Mouse (Mus musculus) hindbrain, embryonic 13.5 days (tissue): ENCODE measurements around the gene Cldn24. TPM values are rescaled to one million over a fixed set of nuclear protein-coding genes. Genes with fewer than 3 reads are reported as not detected.

ENCODE experiments used
- ATAC-seq: fragments of 200-750 bp; cut with Nextera tagmentation; 2 replicates; pipeline ENCODE4 v1.8.0; 2017; ENCODE audit warnings: moderate TSS enrichment; ENCODE audit not compliant: low FRiP score
- H3K27ac ChIP-seq: fragments of 300-500 bp; sonication (generic); 2 replicates; pipeline ENCODE4 v1.5.1; 2015; ENCODE audit warnings: inconsistent platforms, mild to moderate bottlenecking, moderate library complexity
- H3K27me3 ChIP-seq: fragments of 300-500 bp; sonication (generic); 2 replicates; pipeline ENCODE4 v1.6.1; 2015; ENCODE audit warnings: mild to moderate bottlenecking, inconsistent platforms
- H3K36me3 ChIP-seq: fragments of 300-500 bp; sonication (generic); 2 replicates; pipeline ENCODE4 v1.6.1; 2015; ENCODE audit warnings: mild to moderate bottlenecking, inconsistent platforms
- H3K4me1 ChIP-seq: fragments of 300-500 bp; sonication (generic); replicated peaks from 2 replicates; pipeline ENCODE4 v1.6.1; 2015; ENCODE audit warnings: inconsistent platforms
- H3K4me2 ChIP-seq: fragments of 300-500 bp; sonication (generic); 2 replicates; pipeline ENCODE4 v1.6.1; 2015; ENCODE audit warnings: inconsistent platforms, mild to moderate bottlenecking, moderate library complexity
- H3K4me3 ChIP-seq: fragments of 300-500 bp; sonication (generic); 2 replicates; pipeline ENCODE4 v1.5.1; 2015; ENCODE audit warnings: mild to moderate bottlenecking, inconsistent platforms
- H3K9ac ChIP-seq: fragments of 300-500 bp; sonication (generic); 2 replicates; pipeline ENCODE4 v1.6.1; 2015; ENCODE audit warnings: mild to moderate bottlenecking, inconsistent platforms
- H3K9me3 ChIP-seq: fragments of 300-500 bp; sonication (generic); 2 replicates; pipeline ENCODE4 v1.6.1; 2016; ENCODE audit warnings: inconsistent platforms
- WGBS: fragments of 180-500 bp; shearing (Covaris S2); methylation state at CpG from one replicate; pipeline ENCODE4 v1.1.7; 2015; 5-methylcytosine and 5-hydroxymethylcytosine counted together
- polyA plus RNA-seq: library from polyadenylated mRNA; unstranded; fragments of >200 nt; fragmentation: Nextera tagmentation; extraction: Ambion mirVana; gene quantifications from 2 replicates; pipeline ENCODE4 v1.2.1, GENCODE M21; 2015

Cldn24 gene
- polyA plus RNA-seq, 1 experiment from 2014 or later = not detected

DNA sequence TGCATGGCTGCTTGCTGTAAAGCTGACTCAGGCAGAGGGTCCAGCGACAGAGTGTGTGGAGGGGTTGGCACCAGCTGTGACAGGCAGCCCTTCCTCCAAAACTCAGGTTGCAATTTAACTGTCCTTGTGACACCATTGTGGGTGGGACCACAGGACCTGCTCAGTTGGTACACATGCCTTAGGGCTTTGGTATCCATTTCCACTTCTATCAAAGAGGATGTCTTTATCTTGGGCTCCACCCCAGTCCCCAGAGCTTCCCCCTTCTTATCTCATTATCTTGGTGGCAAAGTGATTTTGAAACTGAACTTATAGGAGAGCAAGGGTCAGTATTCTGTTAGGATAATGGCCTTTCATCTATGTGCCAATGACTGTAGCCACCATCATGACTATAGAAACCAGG is 12.0 kb downstream of the Cldn24 start:
- Histone ChIP-seq H3K27ac (no peak overlapping the region), H3K4me3 (no peak overlapping the region), H3K4me2 (no peak overlapping the region), H3K4me1 (no peaks in the 10 kb centered on the region), H3K36me3 (peaks cover 13% of the 10 kb centered on the region), H3K9ac (no peak overlapping the region), H3K9me3 (no peaks in the 10 kb centered on the region), H3K27me3 (no peaks in the 10 kb centered on the region)
- 74% methylated on average over 1 of the region's 1 CpGs for WGBS
- no peak for ATAC-seq

DNA sequence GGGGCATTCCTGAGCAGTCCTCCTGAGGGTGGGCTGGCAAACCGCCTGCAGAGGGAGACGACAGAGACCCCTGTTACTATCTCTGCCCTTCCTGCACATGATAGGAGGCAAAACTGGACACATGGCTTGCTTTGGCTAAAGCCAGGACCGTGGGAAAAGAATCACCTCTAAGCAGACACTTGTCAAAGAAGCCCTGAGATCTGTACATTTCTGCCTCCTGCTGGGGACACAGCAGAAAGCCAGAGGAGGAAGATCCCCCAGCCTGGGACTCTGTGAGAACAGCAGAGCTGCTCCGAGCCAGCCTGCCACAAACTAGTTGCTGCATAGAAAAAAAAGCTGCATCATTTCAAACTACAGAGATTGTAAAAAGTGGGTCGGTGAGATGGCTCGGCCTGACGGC is 21.1 kb downstream of the Cldn24 start:
- WGBS = 84% methylated on average over 7 of the region's 7 CpGs
- H3K27ac ChIP-seq = no peak overlapping the region
- no peaks in the 10 kb centered on the region for H3K27me3 ChIP-seq
- no peak overlapping the region for H3K4me2 ChIP-seq
- H3K4me3 ChIP-seq = no peak overlapping the region
- peaks cover 52% of the 10 kb centered on the region for H3K36me3 ChIP-seq
- no peaks in the 10 kb centered on the region for H3K9me3 ChIP-seq
- H3K4me1 ChIP-seq = no peaks in the 10 kb centered on the region
- ATAC-seq = no peak
- no peak overlapping the region for H3K9ac ChIP-seq

DNA sequence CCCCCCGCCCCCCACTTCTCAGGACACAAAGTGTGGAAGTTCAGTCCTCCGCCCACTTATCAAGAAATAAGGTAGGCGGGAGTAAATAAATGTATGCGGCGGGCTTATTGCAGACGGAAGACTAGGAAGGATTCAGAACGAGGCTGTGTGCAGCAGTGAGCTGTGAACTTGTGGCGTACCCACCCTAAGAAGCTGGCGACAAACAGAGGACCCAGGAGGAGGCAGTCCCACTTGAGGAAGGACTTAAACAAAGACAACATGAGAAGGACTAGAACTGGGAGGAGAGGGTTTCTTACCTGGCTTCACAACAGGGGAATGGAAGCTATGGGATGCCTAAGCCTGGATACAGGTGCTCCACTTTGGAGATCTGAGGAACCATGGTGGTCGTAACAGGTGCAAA is 21.7 kb downstream of the Cldn24 start:
- Histone ChIP-seq H3K4me2 (no peak overlapping the region), H3K27me3 (no peaks in the 10 kb centered on the region), H3K4me3 (no peak overlapping the region), H3K36me3 (peaks cover 58% of the 10 kb centered on the region), H3K9ac (no peak overlapping the region), H3K27ac (no peak overlapping the region), H3K4me1 (no peaks in the 10 kb centered on the region), H3K9me3 (no peaks in the 10 kb centered on the region)
- no peak for ATAC-seq
- WGBS = 95% methylated on average over 10 of the region's 10 CpGs

DNA sequence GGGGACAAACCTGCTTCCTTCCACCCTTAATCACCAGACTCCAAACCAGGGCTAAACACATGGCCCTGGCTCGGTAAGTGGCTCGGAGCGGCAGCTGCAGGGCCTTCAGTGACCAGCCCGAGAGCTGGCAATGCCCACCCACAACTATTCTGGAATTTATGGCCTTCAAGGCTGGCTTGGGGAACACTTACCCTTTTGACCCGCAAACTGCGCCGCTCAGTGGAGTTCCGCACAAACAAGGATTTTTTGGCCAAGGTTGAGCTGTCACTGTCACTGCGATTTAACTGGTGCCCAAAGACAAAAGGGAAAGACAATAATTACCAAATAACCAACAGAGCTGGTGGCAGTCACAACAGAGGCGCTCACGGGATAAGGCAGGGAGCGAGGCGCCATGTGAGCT is 24.0 kb downstream of the Cldn24 start:
- no peak for ATAC-seq
- Histone ChIP-seq H3K9ac (no peak overlapping the region), H3K9me3 (no peaks in the 10 kb centered on the region), H3K36me3 (peaks cover 59% of the 10 kb centered on the region), H3K4me2 (no peak overlapping the region), H3K4me3 (no peak overlapping the region), H3K27me3 (no peaks in the 10 kb centered on the region), H3K4me1 (no peaks in the 10 kb centered on the region), H3K27ac (no peak overlapping the region)
- 70% methylated on average over 13 of the region's 13 CpGs for WGBS

DNA sequence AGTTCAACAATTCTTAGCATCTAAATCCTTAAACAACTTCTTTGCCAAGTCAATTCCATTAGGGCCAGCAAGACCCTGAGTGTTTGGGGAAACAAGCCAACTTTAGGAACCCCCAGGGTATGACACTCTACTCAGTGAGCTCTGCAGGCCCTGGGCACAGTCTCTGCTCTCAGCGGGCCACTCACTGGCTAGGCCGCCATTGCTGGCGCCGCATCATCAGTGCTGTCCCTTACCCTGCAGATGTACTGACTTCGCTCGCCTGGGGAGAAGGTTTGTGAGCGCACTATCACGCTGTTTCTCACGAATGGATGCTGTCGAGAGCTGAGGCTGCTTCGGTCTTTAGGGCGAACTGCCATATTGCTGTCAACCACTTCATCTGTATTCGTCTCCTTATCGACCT is 25.2 kb downstream of the Cldn24 start:
- Histone ChIP-seq H3K4me1 (no peaks in the 10 kb centered on the region), H3K36me3 (peaks cover 52% of the 10 kb centered on the region), H3K27me3 (no peaks in the 10 kb centered on the region), H3K9me3 (no peaks in the 10 kb centered on the region), H3K9ac (no peak overlapping the region), H3K27ac (no peak overlapping the region), H3K4me2 (no peak overlapping the region), H3K4me3 (no peak overlapping the region)
- ATAC-seq = no peak
- WGBS = 94% methylated on average over 14 of the region's 14 CpGs

DNA sequence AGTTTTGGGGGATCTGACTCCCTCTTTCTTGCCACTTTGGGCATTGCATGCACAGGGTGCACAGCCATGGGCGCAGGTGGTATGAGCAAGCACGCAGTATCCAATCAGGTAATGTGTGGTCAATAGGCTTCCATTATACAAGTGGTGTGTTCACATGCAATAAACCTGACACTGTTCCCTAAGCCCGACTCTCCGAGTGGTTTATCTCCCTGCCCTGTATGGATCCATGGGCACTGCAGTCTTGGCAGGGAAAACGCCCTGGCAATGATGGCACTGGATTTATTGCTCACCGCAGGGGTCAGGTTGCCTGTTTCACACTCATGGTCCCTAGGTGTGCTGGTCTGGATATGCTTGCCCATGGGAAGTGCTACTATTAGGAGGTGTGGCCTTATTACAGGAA is 26.0 kb downstream of the Cldn24 start:
- Histone ChIP-seq H3K9ac (no peak overlapping the region), H3K4me2 (no peak overlapping the region), H3K27me3 (no peaks in the 10 kb centered on the region), H3K27ac (no peak overlapping the region), H3K36me3 (peaks cover 47% of the 10 kb centered on the region), H3K4me1 (no peaks in the 10 kb centered on the region), H3K9me3 (no peaks in the 10 kb centered on the region), H3K4me3 (no peak overlapping the region)
- WGBS = 98% methylated on average over 6 of the region's 6 CpGs
- no peak for ATAC-seq

DNA sequence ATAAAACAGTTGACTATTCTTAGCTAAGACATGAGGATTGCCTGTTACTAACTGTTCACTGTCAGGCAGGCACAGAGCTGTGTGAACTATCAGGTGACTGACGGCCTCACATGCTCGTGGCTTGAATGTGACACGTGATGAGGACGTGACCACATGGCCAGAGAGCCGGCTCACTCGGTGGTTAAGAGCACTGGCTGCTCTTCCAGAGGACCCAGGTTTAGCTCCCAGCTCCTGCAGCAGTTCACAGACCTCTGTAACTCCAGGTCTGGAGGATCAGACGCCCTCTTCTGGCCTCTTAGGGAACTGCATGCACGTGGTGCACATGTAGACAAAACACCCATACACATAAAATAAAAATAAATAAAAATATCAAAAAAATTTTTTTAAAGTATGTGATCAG is 27.9 kb downstream of the Cldn24 start:
- H3K27ac ChIP-seq = no peak overlapping the region
- WGBS = 84% methylated on average over 8 of the region's 8 CpGs
- no peaks in the 10 kb centered on the region for H3K9me3 ChIP-seq
- H3K9ac ChIP-seq = no peak overlapping the region
- H3K36me3 ChIP-seq = peaks cover 42% of the 10 kb centered on the region
- no peak for ATAC-seq
- no peaks in the 10 kb centered on the region for H3K27me3 ChIP-seq
- H3K4me3 ChIP-seq = no peak overlapping the region
- no peaks in the 10 kb centered on the region for H3K4me1 ChIP-seq
- no peak overlapping the region for H3K4me2 ChIP-seq

DNA sequence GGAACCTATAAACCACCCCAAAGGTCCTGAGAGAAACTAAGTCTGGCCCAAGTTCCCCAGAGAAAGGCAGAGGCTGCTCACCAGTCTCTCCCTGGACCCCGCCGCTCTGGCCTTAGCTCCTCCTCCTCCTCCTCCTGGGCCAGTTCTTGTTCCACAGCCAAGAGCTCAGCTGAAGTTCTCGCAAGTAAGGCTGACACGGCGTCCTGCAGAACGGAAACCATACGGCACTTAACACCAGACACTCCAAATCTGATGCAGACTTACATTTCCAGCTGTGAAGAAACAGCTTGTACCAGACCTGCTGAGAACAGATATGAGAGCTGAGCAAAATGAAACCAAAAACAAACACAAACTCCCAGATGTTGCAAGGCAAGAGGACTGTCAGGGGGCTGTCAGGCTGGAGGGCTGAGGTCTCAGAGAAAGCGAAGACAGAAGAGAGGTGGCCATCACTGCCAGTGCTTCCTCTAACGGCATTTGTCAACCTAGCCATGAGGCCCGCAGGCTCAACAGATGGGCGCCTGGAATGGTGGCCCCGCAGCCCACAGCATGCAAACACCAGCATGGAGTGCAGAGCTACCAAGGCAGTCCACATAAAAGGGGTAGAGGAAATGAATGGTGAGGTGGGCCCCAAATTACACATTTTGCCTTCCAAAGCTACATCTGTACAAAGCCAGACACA is 30.0 kb downstream of the Cldn24 start:
- 79% methylated on average over 12 of the region's 12 CpGs for WGBS
- Histone ChIP-seq H3K27ac (no peak overlapping the region), H3K9ac (no peak overlapping the region), H3K27me3 (no peaks in the 10 kb centered on the region), H3K36me3 (peaks cover 45% of the 10 kb centered on the region), H3K4me1 (no peaks in the 10 kb centered on the region), H3K4me3 (no peak overlapping the region), H3K4me2 (no peak overlapping the region), H3K9me3 (no peaks in the 10 kb centered on the region)
- ATAC-seq = no peak

DNA sequence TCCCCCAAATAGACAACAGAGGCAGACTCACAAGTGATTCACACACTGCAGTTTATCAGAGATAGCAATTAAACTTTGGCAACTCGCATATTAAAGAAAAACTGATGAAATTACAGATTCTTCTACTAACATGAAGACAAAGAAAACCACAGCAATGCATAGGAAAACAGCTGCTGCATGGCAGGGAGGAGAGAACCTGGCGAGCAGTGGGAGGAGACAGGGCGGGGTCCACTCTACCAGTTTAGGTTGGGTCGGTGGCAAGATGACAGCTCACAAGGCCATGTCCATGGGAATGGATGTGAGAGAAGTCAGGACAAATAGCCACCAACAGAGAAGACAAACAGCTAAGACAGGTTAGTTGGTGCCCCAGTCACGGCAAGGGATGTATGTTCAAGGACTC is 30.8 kb downstream of the Cldn24 start:
- no peaks in the 10 kb centered on the region for H3K9me3 ChIP-seq
- no peak overlapping the region for H3K27ac ChIP-seq
- H3K9ac ChIP-seq = no peak overlapping the region
- H3K4me3 ChIP-seq = no peak overlapping the region
- H3K4me1 ChIP-seq = no peaks in the 10 kb centered on the region
- peaks cover 39% of the 10 kb centered on the region for H3K36me3 ChIP-seq
- no peak overlapping the region for H3K4me2 ChIP-seq
- no peak for ATAC-seq
- no peaks in the 10 kb centered on the region for H3K27me3 ChIP-seq
- 88% methylated on average over 5 of the region's 5 CpGs for WGBS

DNA sequence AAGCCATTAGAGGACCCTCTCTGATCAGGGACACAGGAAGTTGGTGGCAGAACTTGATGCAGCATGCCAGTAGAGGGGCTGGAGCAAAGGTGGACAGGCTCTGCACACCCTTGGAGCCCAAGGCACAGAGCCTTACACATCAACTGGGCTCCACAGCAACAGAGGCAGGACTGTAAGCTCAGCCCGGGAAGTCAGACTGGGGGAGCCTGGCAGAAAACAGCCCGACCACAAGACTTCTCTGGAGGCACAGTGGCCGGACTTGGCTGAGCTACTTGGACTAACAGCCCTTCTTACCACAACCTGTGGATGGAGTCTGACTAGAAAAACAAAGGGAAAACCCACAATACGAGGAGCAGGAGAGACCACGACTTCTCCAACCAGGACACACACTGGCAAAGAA is 31.4 kb downstream of the Cldn24 start:
- H3K4me1 ChIP-seq = no peaks in the 10 kb centered on the region
- H3K4me3 ChIP-seq = no peak overlapping the region
- H3K27me3 ChIP-seq = no peaks in the 10 kb centered on the region
- H3K27ac ChIP-seq = no peak overlapping the region
- no peaks in the 10 kb centered on the region for H3K9me3 ChIP-seq
- 88% methylated on average over 5 of the region's 5 CpGs for WGBS
- no peak overlapping the region for H3K9ac ChIP-seq
- no peak for ATAC-seq
- H3K4me2 ChIP-seq = no peak overlapping the region
- H3K36me3 ChIP-seq = peaks cover 36% of the 10 kb centered on the region

DNA sequence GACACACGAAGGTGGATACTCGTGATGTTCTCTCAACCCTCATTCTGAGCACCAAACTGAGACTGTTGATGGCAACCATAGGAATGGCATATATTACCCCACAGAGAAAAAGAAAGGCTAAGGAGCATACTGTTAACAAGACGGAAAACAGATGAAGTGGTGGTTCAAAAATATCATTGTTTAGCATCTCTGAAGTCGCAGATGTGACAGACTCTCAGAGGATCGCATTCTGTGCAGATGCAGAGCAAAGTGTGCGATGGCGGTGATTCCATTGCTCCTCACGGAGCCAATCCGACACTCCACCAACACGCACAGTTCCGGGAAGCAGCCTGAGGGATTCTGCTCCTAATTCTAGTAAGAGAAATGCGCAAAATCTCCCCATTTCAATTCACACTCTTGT is 37.3 kb downstream of the Cldn24 start:
- no peak for ATAC-seq
- Histone ChIP-seq H3K36me3 (peaks cover 43% of the 10 kb centered on the region), H3K4me3 (no peak overlapping the region), H3K4me1 (no peaks in the 10 kb centered on the region), H3K27ac (peak overlapping the region; percentile 72; the same call in 1 of the 2 replicates), H3K9me3 (no peaks in the 10 kb centered on the region), H3K4me2 (peak overlapping the region; percentile 17; the same call in 1 of the 2 replicates), H3K27me3 (no peaks in the 10 kb centered on the region), H3K9ac (no peak overlapping the region)
- 84% methylated on average over 12 of the region's 12 CpGs for WGBS

DNA sequence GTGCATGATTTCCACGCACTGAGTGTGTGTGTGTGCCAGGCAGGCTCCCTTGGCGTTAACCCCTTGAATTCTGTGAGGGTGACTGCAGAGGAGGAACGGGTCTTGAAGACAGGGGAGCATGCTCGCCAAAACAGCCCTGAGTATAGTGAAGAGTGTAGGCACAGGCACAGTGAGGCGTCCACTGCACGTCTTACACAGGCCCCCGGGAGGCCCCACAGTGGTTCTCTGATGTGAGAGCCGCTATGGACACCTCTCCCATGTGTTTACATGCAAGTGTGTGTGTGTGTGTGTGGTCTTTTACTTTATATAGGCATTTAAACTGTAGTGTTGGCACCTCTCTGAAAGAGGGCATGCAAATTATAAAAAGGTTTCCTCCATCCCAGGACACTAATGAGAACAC is 44.6 kb downstream of the Cldn24 start:
- Histone ChIP-seq H3K4me1 (no peaks in the 10 kb centered on the region), H3K9me3 (no peaks in the 10 kb centered on the region), H3K27ac (no peak overlapping the region), H3K4me2 (no peak overlapping the region), H3K36me3 (peaks cover 43% of the 10 kb centered on the region), H3K4me3 (no peak overlapping the region), H3K9ac (peak overlapping the region; percentile 43; the same call in 1 of the 2 replicates), H3K27me3 (no peaks in the 10 kb centered on the region)
- ATAC-seq = no peak
- 88% methylated on average over 8 of the region's 8 CpGs for WGBS

DNA sequence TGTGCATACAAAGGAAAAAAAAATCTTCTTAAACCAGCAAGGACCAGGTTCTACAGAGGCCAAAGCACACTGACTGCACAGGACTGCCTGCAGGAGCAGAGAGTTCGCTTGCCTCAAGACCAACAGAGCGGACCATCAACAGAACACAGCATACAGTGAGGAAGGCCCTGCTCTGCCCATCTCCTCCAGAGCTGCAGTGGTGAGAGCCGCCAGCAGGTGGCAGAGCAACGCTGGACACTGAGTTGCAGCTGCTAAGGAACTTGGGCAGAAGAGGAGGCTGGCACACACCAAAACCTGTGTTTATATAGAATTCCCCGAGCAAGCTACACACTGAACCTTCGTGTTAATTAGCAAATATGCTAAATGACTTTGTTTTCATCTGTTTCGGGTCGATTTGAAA is 45.1 kb downstream of the Cldn24 start:
- H3K9ac ChIP-seq = no peak overlapping the region
- peaks cover 38% of the 10 kb centered on the region for H3K36me3 ChIP-seq
- H3K27me3 ChIP-seq = no peaks in the 10 kb centered on the region
- H3K4me1 ChIP-seq = no peaks in the 10 kb centered on the region
- no peak overlapping the region for H3K4me3 ChIP-seq
- no peaks in the 10 kb centered on the region for H3K9me3 ChIP-seq
- peak; percentile 80 for ATAC-seq
- no peak overlapping the region for H3K27ac ChIP-seq
- WGBS = 27% methylated on average over 8 of the region's 8 CpGs
- H3K4me2 ChIP-seq = no peak overlapping the region
